ENCODE assay signal across 8 mouse cellular contexts in the genomic region with DNA sequence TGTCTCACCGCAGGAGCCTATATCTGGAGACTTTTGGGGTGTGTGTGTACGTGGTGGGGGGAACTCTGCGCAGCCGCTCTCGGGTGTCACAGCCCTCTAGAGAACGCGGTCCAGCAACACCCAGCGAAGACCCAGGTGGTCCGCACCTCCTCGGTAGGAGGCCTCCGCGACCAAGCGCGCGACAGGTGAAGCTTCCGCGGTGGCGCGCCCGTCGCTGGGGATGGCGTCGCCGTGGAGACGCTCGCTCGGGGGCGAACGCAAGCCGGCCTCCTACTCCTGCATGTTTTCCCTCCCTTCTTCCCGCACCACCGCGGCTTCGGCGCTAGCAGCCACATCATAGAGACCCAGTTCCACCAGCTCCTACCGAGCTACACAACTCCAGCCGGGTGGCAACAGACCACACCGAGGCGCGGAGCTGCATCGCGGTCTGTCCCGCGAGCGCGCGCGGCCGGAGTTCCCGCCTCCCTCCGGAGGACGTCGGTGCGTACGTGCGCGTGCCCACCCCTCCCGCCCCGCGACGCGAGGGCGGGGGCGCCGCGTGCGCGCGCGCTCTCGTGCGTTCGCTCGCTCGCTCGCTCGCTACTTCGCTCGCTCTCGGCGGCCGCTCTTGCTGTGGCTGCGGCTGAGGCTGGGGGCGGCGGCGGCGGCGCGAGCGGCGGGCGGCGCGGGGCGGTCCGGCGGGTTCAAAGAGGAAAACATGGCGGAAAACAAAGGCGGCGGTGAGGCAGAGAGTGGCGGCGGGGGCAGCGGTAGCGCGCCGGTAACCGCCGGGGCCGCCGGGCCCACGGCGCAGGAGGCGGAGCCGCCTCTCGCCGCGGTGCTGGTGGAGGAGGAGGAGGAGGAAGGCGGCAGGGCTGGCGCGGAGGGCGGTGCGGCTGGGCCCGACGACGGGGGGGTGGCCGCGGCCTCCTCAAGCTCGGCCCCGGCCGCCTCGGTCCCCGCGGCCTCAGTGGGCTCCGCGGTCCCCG. TPM values are rescaled to one million over a fixed set of nuclear protein-coding genes. Genes with fewer than 3 reads are reported as not detected.
DNase-seq lines count a peak whose midpoint lies in the region; ATAC-seq and TF ChIP-seq lines count a peak whose summit lies in the region.

Gene Trim33, plus strand, starts transcription at position 112 of the 968 bp plus-strand sequence.

- peak within 1 kb of the TSS; percentile 87 for H3K4me3 ChIP-seq in bone marrow macrophage, adult 2 months (ENCODE audit: insufficient read depth, low read length)
- H3K4me3 ChIP-seq in embryonic fibroblast, embryonic 13.5 days (ENCODE audit: insufficient read depth, low read length), result peak within 1 kb of the TSS; percentile 88
- H3K4me3 ChIP-seq in heart, embryonic 10.5 days, result peak within 1 kb of the TSS; percentile 100
- H3K4me3 ChIP-seq in kidney, embryonic 15.5 days (replicated peaks), result peak within 1 kb of the TSS; percentile 87

- H3K4me1 ChIP-seq in bone marrow macrophage, adult 2 months (ENCODE audit: control insufficient read depth, insufficient read depth, low read length), result peaks cover 14% of the 10 kb centered on the region
- H3K4me1 ChIP-seq in embryonic fibroblast, embryonic 13.5 days (ENCODE audit: control insufficient read depth, insufficient read depth, low read length), result no peaks in the 10 kb centered on the region
- peaks cover 17% of the 10 kb centered on the region; the same call in 1 of the 2 replicates for H3K4me1 ChIP-seq in heart, embryonic 10.5 days
- H3K4me1 ChIP-seq in kidney, embryonic 15.5 days, result peaks cover 15% of the 10 kb centered on the region

- under 1% methylated on average over 126 of the region's 136 CpGs for WGBS in heart, embryonic 10.5 days
- WGBS in kidney, embryonic 15.5 days, result under 1% methylated on average over 104 of the region's 136 CpGs

- TF ChIP-seq POLR2A in bone marrow macrophage, adult 2 months (IDR thresholded peaks at IDR 0.05; ENCODE audit: borderline replicate concordance, low read depth, low read length), result no peak
- peak; percentile 94 for TF ChIP-seq POLR2A in embryonic fibroblast, embryonic 13.5 days (IDR thresholded peaks at IDR 0.05; ENCODE audit: low read depth, low read length)

- peak within 1 kb of the TSS; percentile 75 for H3K27ac ChIP-seq in bone marrow macrophage, adult 2 months (ENCODE audit: insufficient read depth, low read depth, low read length)
- peak within 1 kb of the TSS; percentile 66 for H3K27ac ChIP-seq in embryonic fibroblast, embryonic 13.5 days (ENCODE audit: insufficient read depth, low read length)
- peak within 1 kb of the TSS; percentile 99 for H3K27ac ChIP-seq in heart, embryonic 10.5 days
- H3K27ac ChIP-seq in kidney, embryonic 15.5 days, result peak within 1 kb of the TSS; percentile 97

- H3K9ac ChIP-seq in kidney, embryonic 15.5 days, result peak within 1 kb of the TSS; percentile 98

- peak; percentile 98 for DNase-seq in A20 (ENCODE audit: low read depth, low spot score)
- DNase-seq in heart, embryonic 10.5 days (ENCODE audit: low spot score), result peak; percentile 92
- DNase-seq in liver, result peak; percentile 93
- peak; percentile 88 to 94 for DNase-seq in spleen, postnatal 4 days (ENCODE audit: low spot score in 2 of 2)

- ATAC-seq in kidney, embryonic 15.5 days (replicated peaks; ENCODE audit: low FRiP score), result peak; percentile 89
- peak; percentile 61 for ATAC-seq in monocyte, adult 5-6 weeks (replicated peaks; ENCODE audit: insufficient number of reproducible peaks, low FRiP score, low TSS enrichment, poor library complexity, severe bottlenecking)

- no peak for TF ChIP-seq CTCF in bone marrow macrophage, adult 2 months (IDR thresholded peaks at IDR 0.05; ENCODE audit: low read depth, low read length)
- no peak for TF ChIP-seq CTCF in embryonic fibroblast, embryonic 13.5 days (IDR thresholded peaks at IDR 0.05; ENCODE audit: borderline replicate concordance, insufficient read depth, low read length)

- H3K36me3 ChIP-seq in heart, embryonic 10.5 days, result peaks cover 12% of the 10 kb centered on the region
- H3K36me3 ChIP-seq in kidney, embryonic 15.5 days, result peaks cover 12% of the 10 kb centered on the region

- peak within 1 kb of the TSS; percentile 74 for H3K4me2 ChIP-seq in kidney, embryonic 15.5 days

- no peaks in the 10 kb centered on the region for H3K27me3 ChIP-seq in heart, embryonic 10.5 days (ENCODE audit: insufficient read depth, poor library complexity, severe bottlenecking)
- H3K27me3 ChIP-seq in kidney, embryonic 15.5 days, result no peaks in the 10 kb centered on the region

- no peaks in the 10 kb centered on the region for H3K9me3 ChIP-seq in heart, embryonic 10.5 days
- H3K9me3 ChIP-seq in kidney, embryonic 15.5 days (replicated peaks), result no peaks in the 10 kb centered on the region

RNA-seq across cellular contexts. Expression of gene Trim33, which starts in this region (rescaled TPM):
- 23.3 and 24.5 TPM in 2 replicates for polyA plus RNA-seq in bone marrow macrophage, adult 2 months (2012; ENCODE audit: insufficient read depth, insufficient read length, missing spikeins)
- polyA plus RNA-seq in embryonic fibroblast, embryonic 13.5 days (2011; ENCODE audit: insufficient read length, low read depth, missing spikeins), result 43.5 and 47.5 TPM in 2 replicates
- 19.0 and 22.2 TPM in 2 replicates for polyA plus RNA-seq in heart, embryonic 10.5 days (2016; fragmentation: Nextera tagmentation; extraction: Ambion mirVana)
- 26.7 and 29.7 TPM in 2 replicates for polyA plus RNA-seq in kidney, embryonic 15.5 days (2015; fragmentation: Nextera tagmentation; extraction: Ambion mirVana)
- 64.4 to 86.5 TPM (median 75.6 TPM) in 3 replicates for total RNA-seq in monocyte, adult 5-6 weeks (2017)

Comparison
In these comparisons a context has a peak if more than half of its experiments do, and no peak if none do; other contexts are left out.
1. Peak in every context shown above with its lines: DNase-seq, ATAC-seq, H3K4me3 ChIP-seq and H3K27ac ChIP-seq.